Mouse (Mus musculus) midbrain, postnatal 0 days (tissue): ENCODE data around the gene Kirrel3. TPM values are rescaled to one million over a fixed set of nuclear protein-coding genes. Genes with fewer than 3 reads are reported as not detected.

Experiments
- ATAC-seq: fragments of 200-750 bp; cut with Nextera tagmentation; 2 replicates; pipeline ENCODE4 v1.8.0; 2017; ENCODE audit warnings: moderate number of reproducible peaks, mild to moderate bottlenecking, moderate TSS enrichment, moderate library complexity; ENCODE audit not compliant: low FRiP score
- DNase-seq: peaks from one replicate; pipeline ENCODE4 v3.0.0-alpha.2; 2015; ENCODE audit warnings: low spot score
- H3K27ac ChIP-seq: fragments of 300-500 bp; sonication (generic); 2 replicates; pipeline ENCODE4 v1.5.1; 2014; ENCODE audit warnings: low read depth, mild to moderate bottlenecking, low read length, mixed read lengths
- H3K27me3 ChIP-seq: fragments of 300-500 bp; sonication (generic); 2 replicates; pipeline ENCODE4 v1.6.1; 2014; ENCODE audit warnings: low read length, control low read depth, mixed read lengths; ENCODE audit not compliant: insufficient read depth
- H3K36me3 ChIP-seq: fragments of 300-500 bp; sonication (generic); 2 replicates; pipeline ENCODE4 v1.6.1; 2014; ENCODE audit warnings: low read length, control low read depth, mixed read lengths; ENCODE audit not compliant: insufficient read depth
- H3K4me1 ChIP-seq: fragments of 300-500 bp; sonication (generic); 2 replicates; pipeline ENCODE4 v1.6.1; 2014; ENCODE audit warnings: mild to moderate bottlenecking, control low read depth, antibody characterized with exemption, low read length, mixed read lengths; ENCODE audit not compliant: insufficient read depth
- H3K4me2 ChIP-seq: fragments of 300-500 bp; sonication (generic); 2 replicates; pipeline ENCODE4 v1.6.1; 2014; ENCODE audit warnings: low read depth, mild to moderate bottlenecking, low read length, mixed read lengths; ENCODE audit not compliant: poor library complexity, severe bottlenecking
- H3K4me3 ChIP-seq: fragments of 300-500 bp; sonication (generic); 2 replicates; pipeline ENCODE4 v1.5.1; 2014; ENCODE audit warnings: low read depth, mild to moderate bottlenecking, low read length, moderate library complexity
- H3K9ac ChIP-seq: fragments of 300-500 bp; sonication (generic); replicated peaks from 2 replicates; pipeline ENCODE4 v1.6.1; 2014; ENCODE audit warnings: mild to moderate bottlenecking, low read length, moderate library complexity, mixed read lengths; ENCODE audit not compliant: poor library complexity, severe bottlenecking
- H3K9me3 ChIP-seq: fragments of 300-500 bp; sonication (generic); 2 replicates; pipeline ENCODE4 v1.6.1; 2016; ENCODE audit warnings: low read length, control low read depth
- CTCF ChIP-seq: IDR thresholded peaks from 2 replicates; pipeline ENCODE4 v1.5.1; 2016; ENCODE audit warnings: antibody characterized with exemption, mild to moderate bottlenecking
- WGBS: fragments of 180-500 bp; shearing (Covaris S2); extraction: QIAGEN DNeasy Blood & Tissue Kit; methylation state at CpG from one replicate; pipeline ENCODE4 v1.1.7; 2014; 5-methylcytosine and 5-hydroxymethylcytosine counted together
- polyA plus RNA-seq: library from polyadenylated mRNA; unstranded; fragments of >200 nt; fragmentation: Nextera tagmentation; extraction: Ambion mirVana; gene quantifications from 2 replicates; pipeline ENCODE4 v1.2.1, GENCODE M21; 2015
- total RNA-seq: library from RNA; depleted of rRNA; stranded (reverse); fragments of >200 nt; gene quantifications from 2 replicates; pipeline ENCODE4 v1.2.3, GENCODE M21; 2014

Gene Kirrel3
- total and polyA plus RNA-seq, 2 experiments from 2014 or later, result 47.2 to 56.3 TPM

DNA sequence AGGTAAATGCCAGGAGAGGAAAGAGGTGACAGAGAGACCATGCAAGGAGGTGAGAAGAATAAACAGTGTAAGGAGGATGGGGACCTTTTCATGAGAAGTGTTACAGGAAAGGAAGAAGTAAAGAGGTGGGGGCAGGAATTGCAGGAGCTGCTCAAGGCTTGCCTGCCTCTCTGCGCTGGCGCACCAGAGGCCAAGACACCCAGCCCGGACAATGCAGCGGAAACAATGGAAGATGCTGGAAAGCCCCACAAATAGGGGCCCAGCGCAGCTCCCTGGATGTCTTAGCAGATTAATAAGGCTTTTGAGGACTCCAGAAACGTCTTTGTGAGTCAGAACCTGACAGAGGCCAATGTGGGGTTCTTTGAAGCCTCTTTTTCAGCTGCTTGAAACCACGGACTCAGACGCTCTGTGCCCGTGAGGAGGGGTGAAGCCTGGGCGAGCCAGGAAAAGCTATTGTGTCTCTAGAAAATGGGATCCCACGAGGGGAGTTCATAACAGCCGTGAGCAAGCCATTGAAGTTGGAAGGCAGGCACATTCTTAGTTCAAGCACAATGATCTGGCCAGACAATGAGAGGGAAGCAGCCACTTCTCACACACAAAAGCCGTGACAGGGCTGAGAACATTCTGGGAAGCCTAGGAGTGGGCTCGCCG, 385.7 kb downstream of the Kirrel3 start:
- no peak for DNase-seq
- WGBS, result 18% methylated on average over 15 of the region's 15 CpGs
- H3K4me1 ChIP-seq, result peaks cover 7% of the 10 kb centered on the region; the same call in 1 of the 2 replicates
- no peaks in the 10 kb centered on the region for H3K27me3 ChIP-seq
- TF ChIP-seq CTCF, result no peak
- no peak overlapping the region for H3K4me2 ChIP-seq
- H3K9ac ChIP-seq, result no peak overlapping the region
- ATAC-seq, result 0 out of 2 replicates have a peak, but pooled peaks have one; percentile 35
- no peak overlapping the region for H3K4me3 ChIP-seq
- H3K36me3 ChIP-seq, result no peaks in the 10 kb centered on the region; the same call in 1 of the 2 replicates
- H3K27ac ChIP-seq, result 0 out of 2 replicates have a peak overlapping the region, but pooled peaks have one; percentile 6
- H3K9me3 ChIP-seq, result no peaks in the 10 kb centered on the region

DNA sequence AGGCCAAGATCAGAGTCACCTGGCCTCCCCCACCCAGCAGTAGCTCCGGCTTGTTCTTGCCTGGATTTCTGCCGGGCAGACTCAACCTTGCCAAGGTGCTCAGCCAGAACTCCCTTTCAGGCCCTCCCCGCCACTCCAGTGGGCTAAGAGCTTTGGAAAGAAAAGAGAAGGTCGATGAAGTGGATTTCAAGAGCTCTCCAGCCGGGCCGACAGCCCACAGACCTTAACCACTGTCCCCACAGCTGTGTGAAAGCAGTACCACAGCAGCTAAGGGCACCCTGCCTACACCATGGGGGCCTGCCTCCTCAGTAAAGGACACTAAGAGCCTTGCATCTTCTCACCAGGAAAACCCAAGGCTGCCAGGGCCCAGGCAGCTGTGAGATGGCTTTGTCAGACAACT, 389.5 kb downstream of the Kirrel3 start:
- no peak overlapping the region for H3K4me3 ChIP-seq
- 80% methylated on average over 6 of the region's 6 CpGs for WGBS
- no peaks in the 10 kb centered on the region for H3K36me3 ChIP-seq
- H3K27me3 ChIP-seq, result no peaks in the 10 kb centered on the region
- no peak overlapping the region for H3K9ac ChIP-seq
- H3K4me1 ChIP-seq, result 0 out of 2 replicates have a peak, but pooled peaks cover 5% of the 10 kb centered on the region
- H3K27ac ChIP-seq, result no peak overlapping the region
- TF ChIP-seq CTCF, result no peak
- no peak overlapping the region for H3K4me2 ChIP-seq
- no peak for ATAC-seq
- DNase-seq, result no peak
- H3K9me3 ChIP-seq, result no peaks in the 10 kb centered on the region

DNA sequence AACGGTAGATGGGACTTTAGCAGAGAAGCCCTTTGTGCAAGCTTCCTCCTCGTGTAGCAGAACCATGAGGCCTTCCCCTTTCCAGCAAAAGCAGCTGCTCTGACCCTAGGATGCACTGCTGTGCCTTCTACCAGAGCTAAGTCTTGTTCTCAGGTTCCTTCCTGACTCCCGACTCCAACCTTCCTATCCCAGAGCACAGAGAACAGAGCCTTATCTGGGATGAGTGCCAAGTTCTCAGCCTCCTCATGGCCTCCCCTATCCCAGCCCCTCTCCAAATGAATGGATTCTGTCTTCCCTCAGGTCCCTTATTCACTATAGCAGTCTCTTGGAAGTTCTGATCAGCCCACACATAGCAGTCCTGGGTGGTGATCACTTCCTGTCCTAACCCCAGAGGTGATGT, 391.5 kb downstream of the Kirrel3 start:
- WGBS, result 71% methylated on average over 3 of the region's 3 CpGs
- H3K9ac ChIP-seq, result no peak overlapping the region
- H3K9me3 ChIP-seq, result no peaks in the 10 kb centered on the region
- no peak for ATAC-seq
- TF ChIP-seq CTCF, result no peak
- H3K27me3 ChIP-seq, result no peaks in the 10 kb centered on the region
- peaks cover 5% of the 10 kb centered on the region; the same call in 1 of the 2 replicates for H3K4me1 ChIP-seq
- no peak overlapping the region for H3K27ac ChIP-seq
- no peak overlapping the region for H3K4me2 ChIP-seq
- no peak for DNase-seq
- no peak overlapping the region for H3K4me3 ChIP-seq
- no peaks in the 10 kb centered on the region for H3K36me3 ChIP-seq

GRCm38 (mm10) chr9:34877799-34878198, 392.1 kb downstream of the Kirrel3 start:
- Histone ChIP-seq H3K27me3 (no peaks in the 10 kb centered on the region), H3K9ac (no peak overlapping the region), H3K27ac (no peak overlapping the region), H3K36me3 (no peaks in the 10 kb centered on the region), H3K9me3 (no peaks in the 10 kb centered on the region), H3K4me2 (no peak overlapping the region), H3K4me1 (peaks cover 5% of the 10 kb centered on the region; the same call in 1 of the 2 replicates), H3K4me3 (no peak overlapping the region)
- WGBS, result 63% methylated on average over 3 of the region's 3 CpGs
- 0 out of 2 replicates have a peak, but pooled peaks have one; percentile 8 for TF ChIP-seq CTCF
- DNase-seq, result no peak
- no peak for ATAC-seq

DNA sequence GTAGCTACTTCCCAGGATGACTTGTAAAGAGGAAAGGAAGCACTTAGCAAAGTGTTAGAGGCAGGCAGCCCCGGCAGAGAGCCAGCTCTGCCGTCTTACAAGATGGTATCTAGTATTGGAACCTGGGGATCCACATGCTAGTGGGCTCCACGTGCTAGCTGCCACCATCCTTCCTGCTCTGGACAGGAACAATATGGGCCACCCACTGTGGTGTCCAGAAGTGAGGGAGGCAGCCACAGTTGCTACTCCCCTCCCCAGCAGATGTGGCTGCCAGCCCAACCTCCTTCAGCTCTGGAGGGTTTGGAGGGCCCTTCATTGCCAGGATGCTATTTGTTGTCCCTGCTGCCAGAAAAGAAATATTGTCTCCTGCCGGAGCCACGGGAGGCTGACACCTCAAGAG, 396.1 kb downstream of the Kirrel3 start:
- H3K27me3 ChIP-seq, result no peaks in the 10 kb centered on the region
- no peak for ATAC-seq
- H3K27ac ChIP-seq, result no peak overlapping the region
- H3K4me2 ChIP-seq, result no peak overlapping the region
- peak; percentile 58 for DNase-seq
- H3K4me3 ChIP-seq, result no peak overlapping the region
- TF ChIP-seq CTCF, result no peak
- 27% methylated on average over 5 of the region's 5 CpGs for WGBS
- H3K9ac ChIP-seq, result no peak overlapping the region
- H3K4me1 ChIP-seq, result peaks cover 5% of the 10 kb centered on the region; the same call in 1 of the 2 replicates
- H3K36me3 ChIP-seq, result no peaks in the 10 kb centered on the region
- H3K9me3 ChIP-seq, result no peaks in the 10 kb centered on the region

DNA sequence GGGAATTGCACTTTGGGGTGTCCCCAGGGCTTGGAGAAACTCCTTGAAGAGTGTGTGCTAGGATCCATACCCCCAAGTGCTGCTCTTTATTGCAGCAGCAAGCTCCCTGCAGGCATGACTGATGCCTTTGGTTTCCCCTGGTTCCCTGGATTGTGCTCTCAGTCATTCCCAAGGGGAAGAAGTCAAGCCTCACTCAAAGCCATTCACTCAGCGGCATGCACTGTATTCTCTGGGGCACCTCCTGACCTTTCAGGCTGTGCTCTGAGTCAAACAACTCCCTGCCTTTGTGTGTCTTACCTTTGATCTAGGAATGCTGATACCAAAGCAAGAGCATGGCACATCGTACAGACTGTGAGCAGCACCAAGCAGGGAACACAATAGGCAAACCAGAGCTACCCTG, 396.5 kb downstream of the Kirrel3 start:
- ATAC-seq (no peak), DNase-seq (no peak)
- no peak for TF ChIP-seq CTCF
- WGBS, result 4% methylated on average over 2 of the region's 2 CpGs
- H3K4me3 ChIP-seq, result no peak overlapping the region
- no peak overlapping the region for H3K4me2 ChIP-seq
- H3K36me3 ChIP-seq, result no peaks in the 10 kb centered on the region
- no peak overlapping the region for H3K27ac ChIP-seq
- no peak overlapping the region for H3K9ac ChIP-seq
- no peaks in the 10 kb centered on the region for H3K27me3 ChIP-seq
- peaks cover 5% of the 10 kb centered on the region; the same call in 1 of the 2 replicates for H3K4me1 ChIP-seq
- H3K9me3 ChIP-seq, result no peaks in the 10 kb centered on the region
